Mouse (Mus musculus) embryonic stem cell, embryonic (primary cell): ENCODE results near the gene Erlec1.

Source experiments
- CTCF ChIA-PET, 4 experiments: fragments of 300-600 bp in 2 of 4; fragments of 350-600 bp in 2 of 4; sonication (Branson Sonifier 250); formaldehyde crosslinking; loops; one replicate each; lab custom pipeline; 2022; ENCODE audit warnings: inconsistent platforms in 2 of 4; lab: Charles Lee
- POLR2A ChIA-PET, 4 experiments: fragments of 300-600 bp in 2 of 4; fragments of 350-600 bp in 2 of 4; sonication (Branson Sonifier 250); formaldehyde crosslinking; loops; one replicate each; lab custom pipeline; 2022; ENCODE audit warnings: antibody characterized with exemption in 4 of 4, inconsistent platforms in 1 of 4; lab: Charles Lee

Erlec1 gene

DNA sequence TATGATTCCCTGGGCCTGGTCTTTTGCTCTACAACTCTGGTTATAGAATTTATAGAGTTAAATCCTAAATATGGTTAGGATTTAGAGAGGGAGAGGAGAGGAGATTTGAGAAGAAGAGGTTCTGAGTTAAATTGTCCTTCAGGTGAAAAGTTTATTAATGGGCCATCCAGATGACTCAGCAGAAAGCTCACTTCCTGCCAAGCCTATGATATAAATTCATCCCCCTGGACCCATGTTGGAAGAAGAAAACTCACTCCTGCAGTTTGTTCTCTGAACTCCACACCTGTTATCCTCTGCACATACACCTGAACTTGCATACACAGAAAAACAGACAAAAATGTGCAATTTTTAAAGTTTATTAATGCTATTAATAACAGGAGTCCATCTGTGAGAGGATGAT is 54.8 kb downstream of the Erlec1 start:
- POLR2A ChIA-PET, result no interaction called here
- CTCF ChIA-PET, result no interaction called here

- POLR2A ChIA-PET, result interaction anchor here in 1 of 4 experiments (0.9 kb wide), 1 partner anchor 10 kb away, joined by 3 read pairs; no protein-coding TSS in a partner anchor
- CTCF ChIA-PET, result no interaction called here
Measured at GRCm38 (mm10) chr11:30896201-30896600, 57.9 kb downstream of the Erlec1 start.

- ChIA-PET POLR2A (interaction anchor here in 1 of 4 experiments (0.6 to 0.7 kb wide), 3 partner anchors 10 to 862 kb away, joined by 3 to 4 read pairs (median 3); partner anchors contain the start of gene Eml6), CTCF (no interaction called here)
Measured at GRCm38 (mm10) chr11:30888153-30888552, 66.0 kb downstream of the Erlec1 start.

DNA sequence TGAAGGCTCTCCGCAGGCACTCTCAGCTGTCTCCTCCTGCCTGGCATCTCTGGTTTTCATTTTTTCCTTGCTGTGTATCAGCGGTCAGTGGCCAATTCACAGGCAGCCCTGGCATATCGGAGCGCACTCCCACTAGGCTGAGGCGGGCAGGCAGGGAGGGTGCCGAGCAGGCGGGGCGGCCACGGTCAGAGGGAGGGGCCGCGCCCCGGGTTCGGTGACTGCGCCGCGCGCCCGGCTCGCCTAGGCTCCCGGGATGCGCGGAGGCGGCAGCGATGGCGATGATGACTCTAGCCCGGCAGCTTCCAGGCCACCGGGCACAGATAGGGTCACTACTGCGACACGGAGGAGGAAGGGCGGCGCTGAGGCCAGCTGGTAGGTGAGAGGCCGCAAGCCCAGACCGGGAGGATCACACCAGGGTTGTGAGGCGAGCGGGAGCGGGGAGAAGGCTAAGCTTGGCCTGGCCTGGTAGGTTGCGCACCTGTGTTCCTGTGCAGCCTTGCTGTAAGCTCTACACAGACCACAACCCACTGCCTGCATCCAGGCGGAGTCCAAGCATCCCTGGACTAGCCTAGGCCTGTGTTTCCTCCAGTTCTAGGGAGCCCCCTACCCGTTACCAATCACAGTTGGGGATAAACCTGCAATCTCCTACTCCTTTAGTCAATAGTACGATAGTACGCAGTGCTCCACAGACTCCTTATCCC is 68.8 kb downstream of the Erlec1 start, which contains the start of the genes Gpr75 and Asb3:
Gpr75 (plus strand) TSS at position 188 of the 701 bp plus-strand sequence.
Asb3 (plus strand) TSS at position 246 of the 701 bp plus-strand sequence.
- POLR2A ChIA-PET, result interaction anchor here in 3 of 4 experiments (0.5 to 1.4 kb wide), 12 partner anchors 11 to 1815 kb away, joined by 3 to 9 read pairs (median 3); partner anchors contain the start of genes Acyp2 (in 1 of the 3) and Stc2 (in 1 of the 3)
- CTCF ChIA-PET, result interaction anchor here in 2 of 4 experiments (0.6 kb wide), 3 partner anchors 63 to 795 kb away, joined by 3 to 4 read pairs (median 3); no protein-coding TSS in a partner anchor
